Mouse (Mus musculus) liver, postnatal 0 days (tissue): Measurements from ENCODE around the gene Rps6kb1. TPM values are rescaled to one million over a fixed set of nuclear protein-coding genes. Genes with fewer than 3 reads are reported as not detected.

Experiments
- ATAC-seq: fragments of 200-750 bp; cut with Nextera tagmentation; 2 replicates; pipeline ENCODE4 v1.8.0; 2017; ENCODE audit warnings: mild to moderate bottlenecking, moderate library complexity
- DNase-seq: peaks from one replicate; pipeline ENCODE4 v3.0.0-alpha.2; 2016
- H3K27ac ChIP-seq: fragments of 300-500 bp; sonication (generic); 2 replicates; pipeline ENCODE4 v1.5.1; 2014; ENCODE audit warnings: antibody characterized with exemption, moderate library complexity, mild to moderate bottlenecking, low read depth
- H3K27me3 ChIP-seq: fragments of 300-500 bp; sonication (generic); 2 replicates; pipeline ENCODE4 v1.6.1; 2014; ENCODE audit warnings: low read length, control low read depth, mixed read lengths; ENCODE audit not compliant: insufficient read depth
- H3K36me3 ChIP-seq: fragments of 300-500 bp; sonication (generic); replicated peaks from 2 replicates; pipeline ENCODE4 v1.6.1; 2014; ENCODE audit warnings: mild to moderate bottlenecking, control low read depth, low read length, moderate library complexity, mixed read lengths; ENCODE audit not compliant: insufficient read depth
- H3K4me1 ChIP-seq: fragments of 300-500 bp; sonication (generic); 2 replicates; pipeline ENCODE4 v1.6.1; 2014; ENCODE audit warnings: antibody characterized with exemption, mild to moderate bottlenecking, control low read depth; ENCODE audit not compliant: insufficient read depth
- H3K4me2 ChIP-seq: fragments of 300-500 bp; sonication (generic); 2 replicates; pipeline ENCODE4 v1.6.1; 2014; ENCODE audit warnings: low read depth, mild to moderate bottlenecking, low read length, moderate library complexity, mixed read lengths
- H3K4me3 ChIP-seq: fragments of 300-500 bp; sonication (generic); 2 replicates; pipeline ENCODE4 v1.5.1; 2014; ENCODE audit warnings: low read depth, low read length
- H3K9ac ChIP-seq: fragments of 300-500 bp; sonication (generic); replicated peaks from 2 replicates; pipeline ENCODE4 v1.6.1; 2014; ENCODE audit warnings: mild to moderate bottlenecking, moderate library complexity
- H3K9me3 ChIP-seq: fragments of 300-500 bp; sonication (generic); 2 replicates; pipeline ENCODE4 v1.6.1; 2016; ENCODE audit warnings: mild to moderate bottlenecking, control low read depth, low read length, mixed read lengths
- CTCF ChIP-seq: sonication (generic); IDR thresholded peaks from 2 replicates; pipeline ENCODE4 v1.5.1; 2016; ENCODE audit warnings: antibody characterized with exemption, low read depth
- EP300 ChIP-seq: IDR thresholded peaks from 2 replicates; pipeline ENCODE4 v1.6.1; 2016; ENCODE audit warnings: antibody characterized with exemption, low read depth, mild to moderate bottlenecking
- WGBS: fragments of 180-500 bp; shearing (Covaris S2); extraction: QIAGEN DNeasy Blood & Tissue Kit; methylation state at CpG from one replicate; pipeline ENCODE4 v1.1.7; 2014; ENCODE audit not compliant: insufficient replicate concordance; 5-methylcytosine and 5-hydroxymethylcytosine counted together
- polyA plus RNA-seq: library from polyadenylated mRNA; unstranded; fragments of >200 nt; fragmentation: Nextera tagmentation; extraction: Ambion mirVana; gene quantifications from 2 replicates; pipeline ENCODE4 v1.2.1, GENCODE M21; 2015

Gene Rps6kb1
- polyA plus RNA-seq, 1 experiment from 2014 or later, result 23.6 TPM

DNA sequence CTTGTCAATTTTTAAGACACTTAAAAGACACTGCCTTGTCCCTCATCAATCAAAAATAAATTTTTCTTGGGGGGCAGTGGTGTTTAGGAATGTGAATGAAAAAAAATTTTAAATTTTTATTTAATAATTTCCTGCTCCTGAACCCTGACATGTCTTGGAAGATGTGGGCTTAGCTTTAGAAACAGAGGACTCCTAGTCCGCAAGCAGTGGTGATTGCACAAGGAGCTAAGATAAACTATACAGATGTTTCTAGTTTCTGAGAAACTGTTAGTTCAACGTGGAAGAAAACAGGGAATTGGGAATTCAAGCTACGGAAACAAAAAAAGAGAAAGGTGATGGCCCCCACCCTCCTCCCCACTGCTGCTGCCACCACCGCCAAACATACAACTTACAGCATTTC, 27.3 kb upstream of the Rps6kb1 start:
- no peak for ATAC-seq
- Histone ChIP-seq H3K36me3 (no peaks in the 10 kb centered on the region), H3K9me3 (no peaks in the 10 kb centered on the region), H3K27me3 (no peaks in the 10 kb centered on the region), H3K4me2 (no peak overlapping the region), H3K9ac (no peak overlapping the region), H3K4me1 (peaks cover 19% of the 10 kb centered on the region), H3K4me3 (no peak overlapping the region), H3K27ac (peak overlapping the region; percentile 48; the same call in 1 of the 2 replicates)
- WGBS, result 59% methylated on average over 4 of the region's 4 CpGs
- DNase-seq, result no peak
- TF ChIP-seq CTCF (no peak), EP300 (no peak)

GRCm38 (mm10) chr11:86571047-86571855, 26.6 kb upstream of the Rps6kb1 start:
- Histone ChIP-seq H3K9me3 (no peaks in the 10 kb centered on the region), H3K4me2 (no peak overlapping the region), H3K9ac (no peak overlapping the region), H3K36me3 (no peaks in the 10 kb centered on the region), H3K27me3 (no peaks in the 10 kb centered on the region), H3K27ac (peak overlapping the region; percentile 48; the same call in 1 of the 2 replicates), H3K4me3 (no peak overlapping the region), H3K4me1 (peaks cover 13% of the 10 kb centered on the region)
- 55% methylated on average over 15 of the region's 15 CpGs for WGBS
- DNase-seq (no peak), ATAC-seq (no peak)
- no peak for TF ChIP-seq CTCF
- TF ChIP-seq EP300, result no peak

DNA sequence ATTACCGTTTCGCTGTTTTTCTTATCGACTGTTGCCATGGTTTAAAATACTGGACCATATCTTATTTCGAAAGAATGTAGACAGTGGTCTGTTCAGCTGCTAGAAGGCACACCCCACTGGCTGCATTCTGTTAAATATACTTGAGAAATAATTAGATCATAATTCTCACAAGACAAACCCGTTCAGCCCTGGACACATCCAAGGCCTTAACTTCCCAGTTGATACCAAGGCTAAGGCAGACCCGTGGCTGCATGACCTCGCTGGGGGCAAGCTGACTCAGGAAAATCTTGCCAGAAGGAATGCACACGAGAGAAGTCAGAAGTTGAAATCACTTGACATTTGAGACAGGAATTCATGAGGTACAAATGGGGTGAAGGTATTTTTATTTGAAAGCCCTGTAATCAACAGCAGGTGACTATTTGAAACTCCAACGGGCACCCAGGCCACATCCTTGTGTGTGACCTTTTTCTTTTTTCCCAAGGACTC, 25.7 kb upstream of the Rps6kb1 start:
- Histone ChIP-seq H3K4me2 (no peak overlapping the region), H3K36me3 (no peaks in the 10 kb centered on the region), H3K4me1 (peaks cover 5% of the 10 kb centered on the region; the same call in 1 of the 2 replicates), H3K27ac (no peak overlapping the region), H3K9me3 (no peaks in the 10 kb centered on the region), H3K27me3 (no peaks in the 10 kb centered on the region), H3K9ac (no peak overlapping the region), H3K4me3 (no peak overlapping the region)
- 69% methylated on average over 9 of the region's 9 CpGs for WGBS
- ATAC-seq (no peak), DNase-seq (no peak)
- no peak for TF ChIP-seq EP300
- TF ChIP-seq CTCF, result no peak

DNA sequence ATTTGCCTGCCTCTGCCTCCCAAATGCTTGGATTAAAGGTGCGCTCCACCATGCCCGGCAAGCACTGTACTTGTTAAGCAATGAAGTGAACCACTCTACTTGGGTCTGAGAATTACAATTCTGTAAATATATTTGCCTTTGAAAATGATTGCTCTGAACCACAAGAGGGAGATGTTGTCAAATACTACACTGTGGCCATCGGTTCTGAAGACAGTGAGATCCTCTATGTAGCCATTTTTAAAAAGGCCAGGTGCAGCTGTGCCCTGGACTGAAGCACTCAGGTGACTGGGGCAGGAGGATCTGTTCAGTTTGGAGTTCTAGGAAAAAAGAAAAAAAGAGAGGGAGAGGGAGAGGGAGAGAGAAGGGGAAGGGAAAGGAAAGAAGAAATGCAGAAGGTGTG, 23.8 kb upstream of the Rps6kb1 start:
- DNase-seq (no peak), ATAC-seq (peak; percentile 75)
- Histone ChIP-seq H3K9ac (no peak overlapping the region), H3K36me3 (no peaks in the 10 kb centered on the region), H3K4me1 (peaks cover 5% of the 10 kb centered on the region; the same call in 1 of the 2 replicates), H3K4me3 (no peak overlapping the region), H3K27me3 (no peaks in the 10 kb centered on the region), H3K4me2 (no peak overlapping the region), H3K27ac (no peak overlapping the region), H3K9me3 (no peaks in the 10 kb centered on the region)
- 50% methylated on average over 3 of the region's 3 CpGs for WGBS
- no peak for TF ChIP-seq EP300
- TF ChIP-seq CTCF, result peak; percentile 81

- ATAC-seq, result no peak
These were observed 13.7 kb upstream of the Rps6kb1 start for GRCm38 (mm10) chr11:86558258-86558657.

GRCm38 (mm10) chr11:86553525-86553924, 8.9 kb upstream of the Rps6kb1 start:
- no peak overlapping the region for H3K4me2 ChIP-seq
- H3K27ac ChIP-seq, result no peak overlapping the region
- no peak overlapping the region for H3K4me3 ChIP-seq
- H3K4me1 ChIP-seq, result no peaks in the 10 kb centered on the region
- DNase-seq (no peak), ATAC-seq (no peak)
- H3K9ac ChIP-seq, result no peak overlapping the region
- no peaks in the 10 kb centered on the region for H3K9me3 ChIP-seq
- WGBS, result 91% methylated on average over 6 of the region's 6 CpGs
- no peaks in the 10 kb centered on the region for H3K27me3 ChIP-seq
- TF ChIP-seq EP300 (no peak), CTCF (no peak)
- H3K36me3 ChIP-seq, result peaks cover 23% of the 10 kb centered on the region

More at GRCm38 (mm10) chr11:86558258-86558657, 13.7 kb upstream of the Rps6kb1 start:
- H3K4me1 ChIP-seq, result no peaks in the 10 kb centered on the region
- H3K9me3 ChIP-seq, result no peaks in the 10 kb centered on the region
- DNase-seq, result no peak
- no peaks in the 10 kb centered on the region for H3K27me3 ChIP-seq
- no peak overlapping the region for H3K4me2 ChIP-seq
- no peak overlapping the region for H3K9ac ChIP-seq
- TF ChIP-seq CTCF (no peak), EP300 (no peak)
- no peak overlapping the region for H3K27ac ChIP-seq
- peaks cover 33% of the 10 kb centered on the region for H3K36me3 ChIP-seq
- 74% methylated on average over 4 of the region's 4 CpGs for WGBS
- no peak overlapping the region for H3K4me3 ChIP-seq
